Mouse (Mus musculus) cortical plate, adult 2 months (tissue): Measurements from ENCODE around the gene Matn4. TPM values are rescaled to one million over a fixed set of nuclear protein-coding genes. Genes with fewer than 3 reads are reported as not detected.

ENCODE experiments used
- H3K27ac ChIP-seq: fragments of 200-500 bp; 2 replicates; pipeline ENCODE4 v1.5.1; 2012; ENCODE audit warnings: low read length, control low read depth, inconsistent platforms; ENCODE audit not compliant: insufficient read depth
- H3K4me1 ChIP-seq: fragments of 200-500 bp; 2 replicates; pipeline ENCODE4 v1.6.1; 2011; ENCODE audit warnings: low read length; ENCODE audit not compliant: control insufficient read depth, insufficient read depth
- H3K4me3 ChIP-seq: fragments of 200-500 bp; 2 replicates; pipeline ENCODE4 v1.5.1; 2011; ENCODE audit warnings: mild to moderate bottlenecking, low read length, control low read depth; ENCODE audit not compliant: insufficient read depth
- CTCF ChIP-seq: fragments of 200-500 bp; IDR thresholded peaks from 2 replicates; pipeline ENCODE4 v1.5.1; 2011; ENCODE audit warnings: mild to moderate bottlenecking, control low read depth, low read length; ENCODE audit not compliant: insufficient read depth; ENCODE audit errors: extremely low read depth
- POLR2A ChIP-seq: fragments of 200-500 bp; IDR thresholded peaks from 2 replicates; pipeline ENCODE4 v1.6.1; 2011; ENCODE audit warnings: mild to moderate bottlenecking, low read length, control low read depth; ENCODE audit not compliant: insufficient read depth; ENCODE audit errors: extremely low read depth
- polyA plus RNA-seq: library from polyadenylated mRNA; depleted of rRNA; stranded (reverse); fragments of >200 nt; gene quantifications from 2 replicates; pipeline ENCODE4 v1.2.3, GENCODE M21; 2012

The Matn4 gene
- polyA plus RNA-seq, 1 experiment, result 16.2 TPM

GRCm38 (mm10) chr2:164419489-164419888 is 14.5 kb upstream of the Matn4 start:
- no peak overlapping the region for H3K27ac ChIP-seq
- TF ChIP-seq CTCF (no peak), POLR2A (no peak)
- H3K4me3 ChIP-seq, result no peak overlapping the region
- H3K4me1 ChIP-seq, result no peaks in the 10 kb centered on the region

GRCm38 (mm10) chr2:164418308-164418875 is 13.4 kb upstream of the Matn4 start:
- H3K4me3 ChIP-seq, result no peak overlapping the region
- H3K27ac ChIP-seq, result no peak overlapping the region
- TF ChIP-seq POLR2A, result no peak
- no peak for TF ChIP-seq CTCF
- H3K4me1 ChIP-seq, result no peaks in the 10 kb centered on the region

- H3K4me3 ChIP-seq, result no peak overlapping the region
- H3K4me1 ChIP-seq, result no peaks in the 10 kb centered on the region
- TF ChIP-seq POLR2A (no peak), CTCF (peak; percentile 75)
- H3K27ac ChIP-seq, result no peak overlapping the region
These were observed 12.2 kb upstream of the Matn4 start for GRCm38 (mm10) chr2:164417198-164417597.

GRCm38 (mm10) chr2:164414581-164414980 is 9.6 kb upstream of the Matn4 start:
- Histone ChIP-seq H3K27ac (no peak overlapping the region), H3K4me3 (no peak overlapping the region), H3K4me1 (no peaks in the 10 kb centered on the region)
- TF ChIP-seq POLR2A (no peak), CTCF (no peak)

GRCm38 (mm10) chr2:164414167-164414566 is 9.2 kb upstream of the Matn4 start:
- Histone ChIP-seq H3K27ac (no peak overlapping the region), H3K4me1 (no peaks in the 10 kb centered on the region), H3K4me3 (no peak overlapping the region)
- no peak for TF ChIP-seq CTCF
- TF ChIP-seq POLR2A, result no peak

- TF ChIP-seq CTCF (peak; percentile 75), POLR2A (no peak)
- Histone ChIP-seq H3K27ac (no peak overlapping the region), H3K4me1 (no peaks in the 10 kb centered on the region), H3K4me3 (no peak overlapping the region)
These were observed 2.7 kb upstream of the Matn4 start for GRCm38 (mm10) chr2:164407708-164408107.

- no peak overlapping the region for H3K4me3 ChIP-seq
- TF ChIP-seq CTCF, result no peak
- no peak for TF ChIP-seq POLR2A
- no peak overlapping the region for H3K27ac ChIP-seq
- H3K4me1 ChIP-seq, result no peaks in the 10 kb centered on the region; the same call in 1 of the 2 replicates
These were observed 559 bp upstream of the Matn4 start for GRCm38 (mm10) chr2:164405519-164405918.

GRCm38 (mm10) chr2:164404082-164404990 is 624 bp downstream of the Matn4 start:
- TF ChIP-seq POLR2A (no peak), CTCF (no peak)
- H3K4me3 ChIP-seq, result peak overlapping the region; percentile 17; the same call in 1 of the 2 replicates
- H3K4me1 ChIP-seq, result no peaks in the 10 kb centered on the region; the same call in 1 of the 2 replicates
- H3K27ac ChIP-seq, result no peak overlapping the region

- Histone ChIP-seq H3K4me3 (0 out of 2 replicates have a peak overlapping the region, but pooled peaks have one; percentile 6), H3K27ac (no peak overlapping the region), H3K4me1 (no peaks in the 10 kb centered on the region; the same call in 1 of the 2 replicates)
- TF ChIP-seq CTCF, result no peak
- no peak for TF ChIP-seq POLR2A
These were observed 1.4 kb downstream of the Matn4 start for GRCm38 (mm10) chr2:164403396-164404081.

GRCm38 (mm10) chr2:164402906-164403305 is 2.1 kb downstream of the Matn4 start, which contains the start of gene Rbpjl:
Gene Rbpjl (plus strand): TSS chr2:164403141.
- no peak within 1 kb of the TSS for H3K27ac ChIP-seq
- no peaks in the 10 kb centered on the region; the same call in 1 of the 2 replicates for H3K4me1 ChIP-seq
- TF ChIP-seq CTCF (peak; percentile 52), POLR2A (no peak)
- 0 out of 2 replicates have a peak within 1 kb of the TSS, but pooled peaks have one; percentile 6 for H3K4me3 ChIP-seq
